Mouse (Mus musculus) neural tube, embryonic 11.5 days (tissue): ENCODE data around the gene Rbm47. TPM values are rescaled to one million over a fixed set of nuclear protein-coding genes. Genes with fewer than 3 reads are reported as not detected.

Source experiments
- ATAC-seq: fragments of 200-750 bp; cut with Nextera tagmentation; 2 replicates; pipeline ENCODE4 v1.8.0; 2017; ENCODE audit warnings: moderate number of reproducible peaks, mild to moderate bottlenecking, moderate TSS enrichment, moderate library complexity; ENCODE audit not compliant: insufficient read depth, low FRiP score, low TSS enrichment
- DNase-seq: peaks from one replicate; pipeline ENCODE4 v3.0.0-alpha.2; 2015; ENCODE audit warnings: low spot score
- H3K27ac ChIP-seq: fragments of 300-500 bp; sonication (generic); 2 replicates; pipeline ENCODE4 v1.5.1; 2014; ENCODE audit warnings: low read depth, mild to moderate bottlenecking, low read length
- H3K27me3 ChIP-seq: fragments of 300-500 bp; sonication (generic); 2 replicates; pipeline ENCODE4 v1.6.1; 2014; ENCODE audit warnings: mild to moderate bottlenecking, low read length, mixed read lengths; ENCODE audit not compliant: control insufficient read depth, insufficient read depth
- H3K36me3 ChIP-seq: fragments of 300-500 bp; sonication (generic); 2 replicates; pipeline ENCODE4 v1.6.1; 2014; ENCODE audit warnings: mild to moderate bottlenecking, low read length, moderate library complexity, mixed read lengths; ENCODE audit not compliant: control insufficient read depth, insufficient read depth
- H3K4me1 ChIP-seq: fragments of 300-500 bp; sonication (generic); 2 replicates; pipeline ENCODE4 v1.6.1; 2014; ENCODE audit warnings: low read length, mixed read lengths; ENCODE audit not compliant: control insufficient read depth, insufficient read depth
- H3K4me2 ChIP-seq: fragments of 300-500 bp; sonication (generic); 2 replicates; pipeline ENCODE4 v1.6.1; 2014; ENCODE audit warnings: low read depth, mild to moderate bottlenecking, moderate library complexity
- H3K4me3 ChIP-seq: fragments of 300-500 bp; sonication (generic); 2 replicates; pipeline ENCODE4 v1.5.1; 2014; ENCODE audit warnings: low read depth, low read length
- H3K9ac ChIP-seq: fragments of 300-500 bp; sonication (generic); 2 replicates; pipeline ENCODE4 v1.6.1; 2014; ENCODE audit warnings: mild to moderate bottlenecking, low read length
- H3K9me3 ChIP-seq: fragments of 300-500 bp; sonication (generic); 2 replicates; pipeline ENCODE4 v1.6.1; 2016; ENCODE audit warnings: low read length; ENCODE audit not compliant: control insufficient read depth
- WGBS: fragments of 180-500 bp; shearing (Covaris S2); extraction: QIAGEN DNeasy Blood & Tissue Kit; methylation state at CpG from one replicate; pipeline ENCODE4 v1.1.7; 2014; 5-methylcytosine and 5-hydroxymethylcytosine counted together
- polyA plus RNA-seq: library from polyadenylated mRNA; unstranded; fragments of >200 nt; fragmentation: Nextera tagmentation; extraction: Ambion mirVana; gene quantifications from 2 replicates; pipeline ENCODE4 v1.2.1, GENCODE M21; 2014

Rbm47 gene
- polyA plus RNA-seq, 1 experiment from 2014 or later = 1.9 TPM

DNA sequence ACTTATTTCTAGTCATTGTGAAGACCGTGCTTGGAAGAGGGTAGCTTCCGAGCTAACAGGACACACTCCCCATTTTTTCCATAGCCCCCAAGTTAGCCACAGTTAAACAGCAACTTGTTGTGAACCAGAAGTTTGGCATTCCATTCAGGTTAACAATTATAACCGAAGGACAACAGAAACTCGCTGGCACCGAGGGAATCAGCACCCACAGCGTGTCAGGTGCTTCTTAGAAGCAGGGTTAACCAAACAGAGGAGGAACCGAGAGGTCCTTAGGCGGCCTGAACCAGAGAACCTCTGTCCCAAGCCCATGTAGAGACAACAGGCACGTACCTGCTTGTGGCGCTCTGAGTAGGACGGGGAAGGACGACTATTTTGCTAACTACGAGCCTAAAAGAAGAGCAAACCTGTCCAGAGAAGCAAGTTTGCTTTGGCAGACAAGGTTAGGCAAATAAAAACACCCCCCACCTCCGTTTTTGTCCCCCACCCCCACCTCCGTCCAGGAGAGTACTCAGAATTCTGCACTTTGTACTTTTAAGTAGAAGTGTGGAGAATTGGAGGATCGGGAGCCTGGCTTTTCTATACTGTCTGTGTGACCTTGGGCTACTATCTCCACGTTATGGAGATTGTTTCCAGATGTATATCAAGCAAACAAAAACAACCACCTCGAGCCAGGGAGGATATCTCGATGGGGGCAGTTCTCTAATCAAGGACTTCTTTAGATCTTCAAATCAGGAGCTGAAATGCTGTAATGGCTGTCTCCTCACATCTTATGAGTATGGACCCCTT is 91.3 kb downstream of the Rbm47 start:
- no peak for DNase-seq
- no peak overlapping the region for H3K27ac ChIP-seq
- 74% methylated on average over 19 of the region's 19 CpGs for WGBS
- H3K9me3 ChIP-seq = no peaks in the 10 kb centered on the region
- no peak for ATAC-seq
- H3K4me2 ChIP-seq = no peak overlapping the region
- H3K4me1 ChIP-seq = no peaks in the 10 kb centered on the region
- no peaks in the 10 kb centered on the region for H3K36me3 ChIP-seq
- no peak overlapping the region for H3K4me3 ChIP-seq
- no peaks in the 10 kb centered on the region for H3K27me3 ChIP-seq
- H3K9ac ChIP-seq = no peak overlapping the region

DNA sequence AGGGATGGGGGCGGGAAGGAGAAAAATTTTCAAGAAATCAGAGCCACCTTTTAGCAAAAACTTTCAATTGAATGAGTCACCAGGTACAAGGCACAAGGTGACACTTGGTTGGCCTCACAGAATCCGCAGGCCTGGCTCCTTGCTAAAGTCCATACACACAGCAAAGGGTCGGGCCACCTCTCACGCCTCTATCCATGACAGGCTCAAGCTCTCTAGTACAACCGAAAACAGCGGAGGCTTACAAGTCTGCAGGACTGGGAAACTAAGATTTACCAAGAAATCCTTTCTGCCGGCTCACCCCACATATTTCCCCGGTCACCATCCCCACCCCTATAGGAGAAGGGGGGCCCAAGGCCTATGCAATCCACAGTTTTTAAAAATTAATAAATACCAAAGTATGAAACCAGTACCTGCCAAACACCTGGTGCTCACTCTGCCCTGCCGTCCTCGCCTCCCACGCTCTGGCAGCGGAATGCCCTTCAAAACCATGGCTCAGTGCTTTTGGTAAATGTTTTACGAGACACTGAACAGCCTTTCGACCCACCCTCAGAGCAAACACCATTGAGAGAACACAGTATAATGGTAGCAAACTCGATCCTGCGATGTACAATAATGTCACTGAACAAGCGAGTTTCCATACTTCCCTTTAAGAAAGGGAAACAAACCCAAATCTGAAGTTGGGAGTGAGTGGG is 92.2 kb downstream of the Rbm47 start:
- Histone ChIP-seq H3K4me3 (no peak overlapping the region), H3K27me3 (no peaks in the 10 kb centered on the region), H3K36me3 (no peaks in the 10 kb centered on the region), H3K4me1 (no peaks in the 10 kb centered on the region), H3K9ac (no peak overlapping the region), H3K27ac (no peak overlapping the region), H3K4me2 (no peak overlapping the region), H3K9me3 (no peaks in the 10 kb centered on the region)
- ATAC-seq (no peak), DNase-seq (no peak)
- WGBS = 79% methylated on average over 17 of the region's 17 CpGs

DNA sequence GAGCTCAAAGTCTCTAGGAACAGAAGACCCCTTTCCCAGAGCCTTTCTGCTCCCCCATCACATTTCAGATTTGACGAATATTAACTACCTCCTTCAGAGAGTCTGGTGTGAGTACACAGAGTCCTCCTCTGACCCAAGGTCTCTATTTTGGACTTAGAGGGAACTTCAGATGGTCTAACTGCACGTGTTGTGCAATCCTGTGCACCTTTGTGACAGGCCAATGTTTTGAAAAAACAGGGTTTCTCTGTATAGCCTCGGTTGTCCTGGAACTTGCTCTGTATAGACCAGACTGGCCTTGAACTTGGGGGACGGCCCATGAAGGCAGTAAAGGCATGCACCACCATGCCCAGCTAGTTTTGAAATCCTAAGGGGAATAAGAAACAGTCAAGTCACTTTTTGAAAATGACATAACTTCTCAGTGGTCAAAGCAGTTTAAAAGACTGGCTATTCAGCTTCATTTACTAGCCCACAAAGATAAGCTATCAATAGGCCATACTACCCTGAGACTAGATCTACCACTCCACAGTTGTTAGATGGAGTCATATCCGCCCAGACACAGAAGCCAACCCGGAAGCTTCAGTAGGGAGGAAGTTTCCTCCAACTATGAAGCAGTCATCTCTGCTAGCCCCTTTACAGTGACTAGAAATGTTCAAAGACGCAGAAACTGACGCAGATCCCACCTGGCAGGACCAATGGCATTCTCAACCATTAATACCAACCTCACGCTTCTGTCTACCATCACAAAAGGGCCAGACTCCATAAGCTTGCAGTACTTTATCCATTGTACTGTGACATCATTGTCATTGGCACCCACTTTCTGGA is 93.3 kb downstream of the Rbm47 start:
- H3K9ac ChIP-seq = no peak overlapping the region
- no peaks in the 10 kb centered on the region for H3K9me3 ChIP-seq
- no peak overlapping the region for H3K4me2 ChIP-seq
- no peaks in the 10 kb centered on the region for H3K36me3 ChIP-seq
- DNase-seq (no peak), ATAC-seq (no peak)
- H3K27ac ChIP-seq = no peak overlapping the region
- no peaks in the 10 kb centered on the region for H3K4me1 ChIP-seq
- H3K27me3 ChIP-seq = no peaks in the 10 kb centered on the region
- 88% methylated on average over 9 of the region's 9 CpGs for WGBS
- no peak overlapping the region for H3K4me3 ChIP-seq

DNA sequence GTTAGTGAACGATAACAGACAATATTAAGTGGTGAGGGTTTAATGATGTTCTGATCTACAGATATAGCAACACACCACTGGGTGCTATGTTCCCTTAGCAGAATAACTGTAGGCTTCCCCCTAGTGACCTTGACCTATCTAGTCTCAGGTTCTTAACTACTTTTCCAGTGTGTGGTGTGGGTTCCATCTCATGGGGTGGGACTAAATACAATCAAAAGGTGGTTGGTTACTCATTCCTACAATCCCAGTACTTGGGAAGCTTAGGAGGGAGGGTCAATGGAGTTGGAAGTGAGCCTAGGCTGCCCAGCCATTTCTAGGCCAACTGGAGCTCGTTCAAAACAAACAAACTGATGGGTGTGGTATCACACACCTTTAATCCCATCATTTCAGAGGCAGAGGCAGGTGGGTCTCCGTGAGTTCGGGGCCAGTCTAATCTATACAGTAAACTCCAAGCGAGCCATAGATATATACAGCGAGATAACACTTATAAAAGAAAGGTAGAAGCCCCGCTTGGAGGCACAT is 94.4 kb downstream of the Rbm47 start:
- Histone ChIP-seq H3K9ac (no peak overlapping the region), H3K4me1 (no peaks in the 10 kb centered on the region), H3K9me3 (no peaks in the 10 kb centered on the region), H3K4me2 (no peak overlapping the region), H3K4me3 (no peak overlapping the region), H3K27me3 (no peaks in the 10 kb centered on the region), H3K27ac (no peak overlapping the region), H3K36me3 (no peaks in the 10 kb centered on the region)
- WGBS = 93% methylated on average over 7 of the region's 7 CpGs
- ATAC-seq = no peak
- DNase-seq = no peak

DNA sequence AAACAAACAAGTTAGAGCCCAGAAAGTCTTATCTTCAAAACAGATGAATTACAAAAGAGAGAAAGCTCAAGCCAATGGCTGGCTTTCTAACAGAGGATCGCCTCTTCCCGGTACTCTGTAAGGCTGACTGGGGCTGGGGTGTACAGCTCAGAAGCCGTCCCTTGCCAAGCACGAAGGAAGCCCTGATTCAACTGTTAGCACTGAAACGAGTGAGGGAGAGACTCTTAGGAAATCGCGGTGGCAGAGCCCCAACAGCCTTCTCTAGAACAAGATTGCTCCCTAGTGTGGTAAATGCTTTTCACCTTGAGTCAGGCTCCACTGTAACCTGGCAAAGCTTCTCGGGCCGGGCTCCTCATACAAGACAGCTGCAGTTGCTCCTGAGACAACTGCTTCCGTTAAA is 95.5 kb downstream of the Rbm47 start:
- Histone ChIP-seq H3K36me3 (no peaks in the 10 kb centered on the region), H3K4me2 (no peak overlapping the region), H3K9me3 (no peaks in the 10 kb centered on the region), H3K27me3 (no peaks in the 10 kb centered on the region), H3K4me3 (no peak overlapping the region), H3K9ac (no peak overlapping the region), H3K4me1 (no peaks in the 10 kb centered on the region), H3K27ac (no peak overlapping the region)
- ATAC-seq (no peak), DNase-seq (no peak)
- WGBS = 54% methylated on average over 10 of the region's 10 CpGs

DNA sequence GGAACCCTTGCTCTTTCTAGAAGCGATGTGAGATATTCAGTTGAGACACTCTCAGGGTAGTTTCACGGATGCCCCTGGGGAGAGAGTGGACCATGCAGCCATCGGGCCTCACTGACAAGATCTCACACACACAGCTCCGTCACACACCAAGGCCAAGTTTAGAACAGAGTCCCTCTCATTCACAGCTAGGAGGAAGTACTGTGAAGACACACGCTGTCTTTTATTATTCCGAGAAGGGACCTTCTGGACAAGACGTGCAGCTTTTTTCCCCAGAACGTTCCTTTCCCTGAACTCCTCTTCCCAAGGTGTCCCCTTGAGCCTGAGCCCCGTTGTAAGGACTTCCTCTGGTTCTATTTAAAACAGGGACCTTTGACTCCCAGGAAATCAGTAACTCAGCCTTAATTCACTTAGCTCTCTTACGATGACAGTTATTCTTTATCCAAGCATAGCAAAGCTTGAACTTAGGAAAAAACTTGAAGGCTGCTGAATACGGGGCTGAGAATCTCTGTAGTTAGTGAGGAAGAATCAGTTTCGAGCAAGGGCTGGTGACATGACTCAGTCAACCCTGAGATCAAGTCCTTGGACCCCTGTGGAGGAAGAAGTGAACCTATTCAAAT is 96.1 kb downstream of the Rbm47 start:
- Histone ChIP-seq H3K36me3 (no peaks in the 10 kb centered on the region), H3K27me3 (no peaks in the 10 kb centered on the region), H3K27ac (no peak overlapping the region), H3K4me2 (no peak overlapping the region), H3K9ac (no peak overlapping the region), H3K9me3 (no peaks in the 10 kb centered on the region), H3K4me3 (no peak overlapping the region), H3K4me1 (no peaks in the 10 kb centered on the region)
- DNase-seq (no peak), ATAC-seq (no peak)
- 77% methylated on average over 12 of the region's 12 CpGs for WGBS

DNA sequence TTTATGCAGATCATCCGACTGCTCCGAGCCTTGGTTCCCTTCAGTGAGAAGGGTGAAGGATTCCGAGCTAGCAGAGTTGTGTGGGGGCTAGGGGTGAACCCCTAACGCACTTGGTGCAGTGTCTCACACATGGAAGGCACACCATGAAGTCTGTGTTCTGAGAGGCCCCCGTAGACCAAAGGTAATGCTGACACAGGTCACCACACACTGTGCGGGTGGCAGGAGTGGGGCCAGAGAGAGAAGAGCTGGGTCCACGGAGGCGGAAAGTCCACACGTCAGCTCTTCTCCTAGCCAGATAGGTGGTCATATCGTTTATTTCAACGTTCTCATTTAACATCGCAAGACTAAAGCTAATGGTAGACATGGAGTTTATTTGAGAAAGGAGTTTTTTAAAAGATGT is 97.0 kb downstream of the Rbm47 start:
- no peak overlapping the region for H3K4me2 ChIP-seq
- H3K27ac ChIP-seq = no peak overlapping the region
- no peaks in the 10 kb centered on the region for H3K4me1 ChIP-seq
- WGBS = 94% methylated on average over 12 of the region's 12 CpGs
- no peak for ATAC-seq
- H3K27me3 ChIP-seq = no peaks in the 10 kb centered on the region
- no peak for DNase-seq
- H3K9ac ChIP-seq = no peak overlapping the region
- H3K4me3 ChIP-seq = no peak overlapping the region
- no peaks in the 10 kb centered on the region for H3K9me3 ChIP-seq
- H3K36me3 ChIP-seq = no peaks in the 10 kb centered on the region

DNA sequence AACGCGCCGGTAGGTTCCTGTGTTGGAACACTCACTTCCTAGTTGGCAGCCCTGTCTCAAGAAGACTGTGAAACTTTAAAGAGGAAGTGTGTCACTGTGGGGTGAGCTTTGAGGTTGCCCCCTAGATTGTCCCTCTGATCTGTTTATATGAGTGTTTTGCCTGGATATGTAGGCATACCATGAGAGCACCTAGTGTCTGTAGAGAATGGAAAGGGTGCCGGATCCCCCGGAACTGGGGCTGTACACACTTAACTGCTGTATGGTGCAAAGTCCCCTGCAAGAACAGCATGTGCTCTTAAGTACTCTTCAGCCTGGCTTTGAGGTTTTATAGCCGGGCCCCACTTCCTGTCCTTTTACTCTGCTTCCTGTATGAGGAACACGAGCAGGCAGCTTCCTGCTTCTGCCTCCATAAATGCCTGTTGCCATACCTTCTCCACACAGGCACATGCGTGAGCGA is 97.9 kb downstream of the Rbm47 start:
- no peak overlapping the region for H3K4me3 ChIP-seq
- DNase-seq = no peak
- 82% methylated on average over 9 of the region's 9 CpGs for WGBS
- H3K4me1 ChIP-seq = no peaks in the 10 kb centered on the region
- no peak overlapping the region for H3K27ac ChIP-seq
- no peaks in the 10 kb centered on the region for H3K27me3 ChIP-seq
- H3K36me3 ChIP-seq = no peaks in the 10 kb centered on the region
- no peak overlapping the region for H3K9ac ChIP-seq
- H3K9me3 ChIP-seq = no peaks in the 10 kb centered on the region
- no peak overlapping the region for H3K4me2 ChIP-seq
- ATAC-seq = no peak
